Mouse (Mus musculus) stomach, embryonic 14.5 days (tissue): ENCODE data around the gene Gm11042. TPM values are rescaled to one million over a fixed set of nuclear protein-coding genes. Genes with fewer than 3 reads are reported as not detected.

ENCODE experiments used
- ATAC-seq: fragments of 200-750 bp; cut with Nextera tagmentation; 2 replicates; pipeline ENCODE4 v1.8.0; 2017; ENCODE audit warnings: low read depth, moderate TSS enrichment; ENCODE audit not compliant: insufficient number of reproducible peaks, insufficient read depth, low FRiP score
- H3K27ac ChIP-seq: fragments of 300-500 bp; sonication (generic); 2 replicates; pipeline ENCODE4 v1.5.1; 2014; ENCODE audit warnings: mild to moderate bottlenecking, low read length, moderate library complexity, mixed read lengths
- H3K27me3 ChIP-seq: fragments of 300-500 bp; sonication (generic); 2 replicates; pipeline ENCODE4 v1.6.1; 2014; ENCODE audit warnings: low read length, control low read depth, mixed read lengths; ENCODE audit not compliant: control insufficient read depth, insufficient read depth
- H3K36me3 ChIP-seq: fragments of 300-500 bp; sonication (generic); 2 replicates; pipeline ENCODE4 v1.6.1; 2014; ENCODE audit warnings: mild to moderate bottlenecking, control low read depth, low read length, moderate library complexity, mixed read lengths; ENCODE audit not compliant: control insufficient read depth, insufficient read depth
- H3K4me1 ChIP-seq: fragments of 300-500 bp; sonication (generic); 2 replicates; pipeline ENCODE4 v1.6.1; 2014; ENCODE audit warnings: low read length, control low read depth, mixed read lengths; ENCODE audit not compliant: control insufficient read depth, insufficient read depth
- H3K4me2 ChIP-seq: fragments of 300-500 bp; sonication (generic); replicated peaks from 2 replicates; pipeline ENCODE4 v1.6.1; 2014; ENCODE audit warnings: low read depth, low read length, control low read depth
- H3K4me3 ChIP-seq: fragments of 300-500 bp; sonication (generic); 2 replicates; pipeline ENCODE4 v1.5.1; 2014; ENCODE audit warnings: low read depth, low read length, control low read depth
- H3K9ac ChIP-seq: fragments of 300-500 bp; sonication (generic); replicated peaks from 2 replicates; pipeline ENCODE4 v1.6.1; 2014; ENCODE audit warnings: low read depth, mild to moderate bottlenecking, control low read depth, low read length, moderate library complexity, mixed read lengths
- H3K9me3 ChIP-seq: fragments of 300-500 bp; sonication (generic); 2 replicates; pipeline ENCODE4 v1.6.1; 2016; ENCODE audit warnings: low read depth, low read length, control low read depth; ENCODE audit not compliant: control insufficient read depth
- WGBS: fragments of 180-500 bp; shearing (Covaris S2); extraction: QIAGEN DNeasy Blood & Tissue Kit; methylation state at CpG from one replicate; pipeline ENCODE4 v1.1.7; 2014; 5-methylcytosine and 5-hydroxymethylcytosine counted together
- polyA plus RNA-seq: library from polyadenylated mRNA; unstranded; fragments of >200 nt; fragmentation: Nextera tagmentation; extraction: Ambion mirVana; gene quantifications from 2 replicates; pipeline ENCODE4 v1.2.1, GENCODE M21; 2014

Gene Gm11042
- polyA plus RNA-seq, 1 experiment from 2014 or later, result not detected

GRCm38 (mm10) chr12:74333016-74333415 is 16.8 kb upstream of the Gm11042 start:
- H3K4me1 ChIP-seq, result no peaks in the 10 kb centered on the region
- no peaks in the 10 kb centered on the region for H3K9me3 ChIP-seq
- 30% methylated on average over 13 of the region's 13 CpGs for WGBS
- no peak overlapping the region for H3K4me3 ChIP-seq
- no peak overlapping the region for H3K27ac ChIP-seq
- H3K27me3 ChIP-seq, result no peaks in the 10 kb centered on the region
- H3K9ac ChIP-seq, result no peak overlapping the region
- ATAC-seq, result no peak
- H3K4me2 ChIP-seq, result no peak overlapping the region
- no peaks in the 10 kb centered on the region for H3K36me3 ChIP-seq

- no peak overlapping the region for H3K4me2 ChIP-seq
- no peaks in the 10 kb centered on the region for H3K4me1 ChIP-seq
- no peak overlapping the region for H3K4me3 ChIP-seq
- WGBS, result 82% methylated on average over 6 of the region's 6 CpGs
- no peaks in the 10 kb centered on the region for H3K36me3 ChIP-seq
- no peak overlapping the region for H3K9ac ChIP-seq
- no peaks in the 10 kb centered on the region for H3K9me3 ChIP-seq
- ATAC-seq, result no peak
- H3K27ac ChIP-seq, result no peak overlapping the region
- no peaks in the 10 kb centered on the region for H3K27me3 ChIP-seq
Measured at GRCm38 (mm10) chr12:74329759-74330158, 13.6 kb upstream of the Gm11042 start.

DNA sequence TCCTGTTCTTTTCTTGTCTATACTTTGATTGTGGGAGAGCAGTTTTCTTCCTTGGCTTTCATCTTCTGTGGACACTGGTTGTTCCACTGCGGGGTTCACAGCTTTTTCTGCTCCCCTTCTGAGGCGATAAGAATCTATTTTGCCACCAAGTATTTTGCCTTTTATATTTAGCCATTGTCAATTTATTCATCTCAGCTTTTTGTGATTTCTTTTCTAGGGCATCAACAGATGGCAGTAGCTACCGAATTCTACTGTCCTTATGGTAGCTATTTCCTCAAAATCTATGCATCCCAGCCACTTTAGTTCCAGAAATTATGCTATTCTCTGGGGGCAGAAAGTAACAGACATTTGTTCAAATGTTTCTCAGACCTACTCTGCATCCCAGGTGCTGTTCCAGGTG is 10.4 kb upstream of the Gm11042 start:
- Histone ChIP-seq H3K9me3 (no peaks in the 10 kb centered on the region), H3K4me1 (no peaks in the 10 kb centered on the region), H3K4me3 (no peak overlapping the region), H3K9ac (no peak overlapping the region), H3K4me2 (no peak overlapping the region), H3K27me3 (no peaks in the 10 kb centered on the region), H3K27ac (no peak overlapping the region), H3K36me3 (no peaks in the 10 kb centered on the region)
- 92% methylated on average over 3 of the region's 3 CpGs for WGBS
- no peak for ATAC-seq

DNA sequence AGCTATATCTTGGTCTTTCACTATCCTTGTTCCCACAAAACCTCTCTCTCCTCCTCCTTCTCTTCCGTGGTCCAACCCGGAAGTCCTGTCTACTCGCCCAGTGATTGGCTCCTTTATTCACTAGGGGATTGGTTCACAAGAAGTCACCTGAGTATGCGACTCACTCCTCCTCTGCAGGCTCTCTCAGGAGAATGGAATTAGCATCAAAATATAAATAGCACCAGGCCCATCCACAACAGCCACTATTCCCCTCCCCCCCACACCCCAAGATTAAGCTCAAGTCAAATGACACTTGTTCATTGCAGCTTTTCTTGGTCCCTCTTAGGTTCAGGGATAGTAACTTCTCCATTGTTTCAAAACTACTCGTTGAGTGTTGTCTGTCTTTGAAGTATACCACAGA is 5.8 kb upstream of the Gm11042 start:
- no peak overlapping the region for H3K4me3 ChIP-seq
- H3K9ac ChIP-seq, result no peak overlapping the region
- no peak overlapping the region for H3K4me2 ChIP-seq
- ATAC-seq, result no peak
- no peaks in the 10 kb centered on the region for H3K36me3 ChIP-seq
- no peaks in the 10 kb centered on the region for H3K9me3 ChIP-seq
- 76% methylated on average over 5 of the region's 5 CpGs for WGBS
- H3K4me1 ChIP-seq, result no peaks in the 10 kb centered on the region
- H3K27ac ChIP-seq, result no peak overlapping the region
- H3K27me3 ChIP-seq, result no peaks in the 10 kb centered on the region

GRCm38 (mm10) chr12:74320318-74320717 is 4.1 kb upstream of the Gm11042 start:
- no peak overlapping the region for H3K4me3 ChIP-seq
- no peaks in the 10 kb centered on the region for H3K27me3 ChIP-seq
- no peak overlapping the region for H3K27ac ChIP-seq
- no peaks in the 10 kb centered on the region for H3K36me3 ChIP-seq
- no peaks in the 10 kb centered on the region for H3K9me3 ChIP-seq
- H3K4me2 ChIP-seq, result no peak overlapping the region
- no peak for ATAC-seq
- WGBS, result 16% methylated on average over 10 of the region's 10 CpGs
- H3K9ac ChIP-seq, result no peak overlapping the region
- H3K4me1 ChIP-seq, result no peaks in the 10 kb centered on the region

DNA sequence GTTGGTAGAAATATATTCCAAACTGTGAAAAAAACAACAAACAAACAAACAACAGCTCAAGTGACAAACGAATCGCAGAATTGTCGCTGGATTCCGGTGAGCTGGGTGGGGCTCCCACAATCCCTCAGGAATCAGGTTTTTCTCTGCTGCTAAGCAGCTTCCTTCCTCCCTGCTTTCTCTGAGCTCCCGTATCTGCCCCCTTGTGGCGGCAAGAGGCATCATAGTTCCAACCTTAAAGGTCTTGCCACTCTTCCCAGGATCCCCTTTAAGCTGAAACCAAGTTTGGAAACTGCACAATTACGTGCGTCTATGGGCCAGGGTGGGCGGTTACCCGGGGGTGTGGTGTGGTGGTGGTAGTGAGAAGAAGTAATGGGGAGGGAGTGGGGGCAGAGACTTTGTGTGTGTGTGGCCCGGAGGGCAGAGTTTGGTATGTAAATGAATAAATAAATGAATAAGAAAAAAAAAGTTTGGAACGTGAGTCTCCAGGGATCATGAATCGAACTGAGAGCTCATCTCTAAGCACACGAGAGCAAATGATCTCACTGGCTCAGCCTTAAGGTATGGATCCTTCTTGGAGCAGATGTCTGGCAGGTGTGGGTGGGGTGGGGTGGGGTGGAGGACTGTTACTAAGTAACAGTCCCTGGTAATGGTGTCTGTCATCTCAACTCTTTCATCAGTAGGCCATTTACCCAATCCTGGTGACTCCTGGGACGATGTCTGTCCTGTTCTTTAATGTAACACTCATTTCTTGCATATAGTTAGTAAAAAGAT is 980 bp upstream of the Gm11042 start:
- Histone ChIP-seq H3K27me3 (no peaks in the 10 kb centered on the region), H3K4me1 (no peaks in the 10 kb centered on the region)
- peak; percentile 85 for ATAC-seq

DNA sequence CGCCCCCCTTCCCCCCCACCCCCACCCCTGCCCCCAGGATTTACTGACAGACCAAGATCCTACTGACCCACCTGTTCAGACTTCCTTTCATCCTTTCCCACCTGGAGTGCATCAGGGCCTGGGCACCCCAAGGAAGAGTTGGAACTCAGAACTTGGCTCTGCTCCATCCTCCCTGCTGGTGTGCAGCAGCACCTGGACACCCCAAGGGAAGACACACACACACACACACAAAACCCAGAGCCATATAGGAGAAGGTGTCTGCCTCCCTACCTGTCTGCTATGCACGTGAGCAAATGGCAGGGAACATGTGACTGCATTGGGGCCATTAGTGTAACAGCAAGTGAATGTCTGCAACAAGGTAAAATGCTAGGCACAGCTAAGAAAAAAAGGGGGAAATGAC is 973 bp downstream of the Gm11042 start:
- H3K9ac ChIP-seq, result no peak overlapping the region
- no peak overlapping the region for H3K4me3 ChIP-seq
- no peaks in the 10 kb centered on the region for H3K27me3 ChIP-seq
- H3K36me3 ChIP-seq, result no peaks in the 10 kb centered on the region
- H3K27ac ChIP-seq, result no peak overlapping the region
- no peaks in the 10 kb centered on the region for H3K9me3 ChIP-seq
- no peak overlapping the region for H3K4me2 ChIP-seq
- ATAC-seq, result no peak
- 52% methylated on average over 2 of the region's 2 CpGs for whole genome bisulfite sequencing
- no peaks in the 10 kb centered on the region for H3K4me1 ChIP-seq

More for the DNA sequence above, 980 bp upstream of the Gm11042 start:
- Histone ChIP-seq H3K9ac (peak overlapping the region; percentile 19; the same call in 1 of the 2 replicates), H3K9me3 (no peaks in the 10 kb centered on the region), H3K36me3 (no peaks in the 10 kb centered on the region), H3K4me2 (peak overlapping the region; percentile 51), H3K4me3 (peak overlapping the region; percentile 42), H3K27ac (no peak overlapping the region; the same call in 1 of the 2 replicates)
- 12% methylated on average over 15 of the region's 15 CpGs for WGBS

- Histone ChIP-seq H3K4me1 (no peaks in the 10 kb centered on the region), H3K27ac (no peak overlapping the region), H3K36me3 (no peaks in the 10 kb centered on the region), H3K27me3 (no peaks in the 10 kb centered on the region), H3K9me3 (no peaks in the 10 kb centered on the region), H3K4me2 (no peak overlapping the region), H3K4me3 (no peak overlapping the region), H3K9ac (no peak overlapping the region)
- 86% methylated on average over 3 of the region's 3 CpGs for WGBS
- no peak for ATAC-seq
Measured at GRCm38 (mm10) chr12:74312611-74313010, 3.6 kb downstream of the Gm11042 start.
